Mouse (Mus musculus) left cerebral cortex, adult 2 months (tissue): ENCODE data around the gene Slc35a1. TPM values are rescaled to one million over a fixed set of nuclear protein-coding genes. Genes with fewer than 3 reads are reported as not detected.

Source experiments
- DNase-seq, 2 experiments: peaks; one replicate each; pipeline ENCODE4 v3.0.0; 2021 to 2022; ENCODE audit warnings: low spot score in 2 of 2, mixed read lengths in 1 of 2; ENCODE audit errors: extremely low spot score in 1 of 2
- H3K27ac ChIP-seq: fragments of 200-600 bp; 2 replicates; pipeline ENCODE4 v1.8.1; 2022
- H3K4me3 ChIP-seq: fragments of 200-600 bp; 2 replicates; pipeline ENCODE4 v1.8.1; 2022
- CTCF ChIP-seq: fragments of 200-600 bp; IDR thresholded peaks from 2 replicates; pipeline ENCODE4 v1.8.1; 2022; ENCODE audit warnings: antibody characterized with exemption, mild to moderate bottlenecking, moderate library complexity
- intact Hi-C: fragments of 180-260 bp; cut with DNase I; formaldehyde crosslinking; loops from one replicate; pipeline ENCODE4 v1.15.1; 2025
- total RNA-seq, 2 experiments: library from RNA; stranded (reverse); gene quantifications; 2 replicates each; pipeline ENCODE4 v1.2.3; 2021

Gene Slc35a1
- total RNA-seq, 2 experiments from 2014 or later, result 18.6 to 21.8 TPM

DNA sequence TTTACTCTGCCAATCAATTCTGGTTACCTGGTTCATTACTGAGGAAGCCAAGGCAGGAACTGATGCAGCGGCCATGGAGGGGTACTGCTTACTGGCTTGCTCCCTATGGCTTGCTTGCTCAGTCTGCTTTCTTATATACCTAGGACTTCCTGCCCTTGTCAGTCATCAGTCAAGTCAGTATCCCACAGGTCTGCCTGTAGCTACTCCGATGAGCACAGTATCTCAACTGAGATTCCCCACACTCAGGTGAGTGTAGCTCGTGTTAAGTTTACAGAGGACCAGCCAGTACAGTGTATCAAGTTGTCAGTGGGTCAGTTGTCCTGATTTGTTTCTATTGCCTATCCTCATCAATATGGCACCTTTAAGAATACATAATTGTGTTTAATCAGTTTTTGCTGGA is 46.5 kb downstream of the Slc35a1 start:
- intact Hi-C loops, result no loop called here
- TF ChIP-seq CTCF, result no peak
- H3K4me3 ChIP-seq, result no peak overlapping the region
- DNase-seq, result no peak
- no peak overlapping the region for H3K27ac ChIP-seq

DNA sequence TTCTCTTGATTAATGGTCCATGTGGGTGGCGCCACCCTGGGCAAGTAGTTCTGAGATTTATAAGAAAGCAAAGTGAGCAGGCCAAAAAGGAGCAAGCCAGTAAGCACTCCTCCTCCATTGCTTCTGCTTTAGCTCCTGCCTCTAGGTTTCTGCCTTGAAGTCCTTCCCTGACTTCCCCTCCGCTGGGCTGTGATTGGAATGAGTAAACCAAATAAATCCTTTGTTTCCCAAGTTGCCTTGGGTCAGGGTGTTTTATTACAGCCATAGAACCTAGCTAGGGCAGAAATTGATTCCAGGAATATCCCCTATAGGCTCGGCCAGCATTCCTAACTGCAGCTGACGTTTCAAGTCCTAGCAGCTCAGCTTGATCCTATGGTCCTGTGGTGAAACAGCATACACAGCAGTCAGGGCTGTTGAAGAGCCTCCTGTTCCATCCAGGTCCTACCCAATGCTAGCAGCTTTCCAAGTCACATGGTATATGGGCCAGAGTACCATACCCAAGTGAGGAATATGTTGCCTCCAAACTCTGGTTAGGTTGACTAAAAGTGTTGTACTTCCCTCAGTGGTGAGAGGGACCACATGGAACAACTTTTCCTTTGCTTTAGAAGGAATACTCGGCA is 47.4 kb downstream of the Slc35a1 start:
- H3K27ac ChIP-seq, result no peak overlapping the region
- intact Hi-C loops, result no loop called here
- no peak for TF ChIP-seq CTCF
- DNase-seq, result no peak
- no peak overlapping the region for H3K4me3 ChIP-seq

DNA sequence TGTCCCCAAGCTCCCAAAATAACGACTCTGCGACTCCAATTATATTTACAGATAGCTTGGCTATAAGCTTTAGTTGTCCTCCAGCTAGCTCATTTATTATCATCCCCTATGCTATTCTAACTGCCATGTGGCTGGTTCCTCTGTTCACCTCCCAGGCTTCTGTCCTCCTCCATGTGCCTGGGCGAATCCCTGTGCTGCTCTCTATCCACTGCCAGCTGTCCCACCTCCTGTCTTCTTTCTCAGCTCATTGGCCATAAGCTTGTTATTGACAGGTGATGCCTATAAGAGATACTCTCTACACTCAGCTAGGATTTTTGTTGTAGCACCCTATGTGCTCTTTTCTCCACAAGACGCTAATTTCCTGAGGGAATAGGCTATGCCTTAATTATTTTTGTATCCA is 49.4 kb downstream of the Slc35a1 start:
- H3K27ac ChIP-seq, result no peak overlapping the region
- no peak for TF ChIP-seq CTCF
- no peak for DNase-seq
- no peak overlapping the region for H3K4me3 ChIP-seq
- intact Hi-C loops, result no loop called here

DNA sequence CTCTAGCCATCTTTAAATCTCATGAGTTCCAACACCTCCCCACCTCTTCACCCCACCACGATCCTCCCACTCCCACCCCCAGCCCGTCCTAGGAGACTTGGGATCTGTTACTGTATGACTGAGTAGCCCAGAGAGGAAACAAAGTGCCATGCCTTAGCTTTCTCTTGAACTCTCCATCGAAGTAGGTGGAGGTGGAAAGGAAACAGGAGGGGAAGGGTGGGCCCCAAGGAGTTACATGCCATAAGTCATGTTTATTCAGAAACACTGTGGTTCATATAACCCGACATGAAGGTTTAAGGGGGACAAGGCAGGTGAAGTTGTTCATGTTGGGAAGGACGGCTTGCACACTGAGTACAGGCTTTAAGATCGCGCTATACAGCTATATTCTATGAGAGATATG is 49.9 kb downstream of the Slc35a1 start:
- no peak overlapping the region for H3K27ac ChIP-seq
- no peak for TF ChIP-seq CTCF
- DNase-seq, result no peak
- intact Hi-C loops, result no loop called here
- no peak overlapping the region for H3K4me3 ChIP-seq

DNA sequence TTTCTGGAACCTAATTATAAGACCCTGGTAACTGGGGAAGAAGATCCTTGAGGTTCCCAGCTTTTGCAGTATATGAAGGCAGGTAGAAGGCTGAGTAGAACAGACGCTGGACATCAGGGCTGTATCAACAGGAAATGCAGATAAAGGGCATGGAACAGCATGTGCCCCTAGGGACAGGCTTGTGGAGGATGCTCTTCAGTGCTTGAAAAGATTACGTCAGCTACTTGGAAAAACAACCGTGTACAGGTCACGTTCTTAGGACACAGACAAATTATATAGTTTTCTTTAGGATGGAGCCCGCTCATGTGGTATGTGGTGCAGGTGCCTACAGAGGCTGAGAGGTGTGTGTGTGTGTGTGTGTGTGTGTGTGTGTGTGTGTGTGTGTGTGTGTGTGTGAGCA is 51.2 kb downstream of the Slc35a1 start:
- H3K27ac ChIP-seq, result no peak overlapping the region
- intact Hi-C loops, result no loop called here
- TF ChIP-seq CTCF, result no peak
- no peak overlapping the region for H3K4me3 ChIP-seq
- no peak for DNase-seq

DNA sequence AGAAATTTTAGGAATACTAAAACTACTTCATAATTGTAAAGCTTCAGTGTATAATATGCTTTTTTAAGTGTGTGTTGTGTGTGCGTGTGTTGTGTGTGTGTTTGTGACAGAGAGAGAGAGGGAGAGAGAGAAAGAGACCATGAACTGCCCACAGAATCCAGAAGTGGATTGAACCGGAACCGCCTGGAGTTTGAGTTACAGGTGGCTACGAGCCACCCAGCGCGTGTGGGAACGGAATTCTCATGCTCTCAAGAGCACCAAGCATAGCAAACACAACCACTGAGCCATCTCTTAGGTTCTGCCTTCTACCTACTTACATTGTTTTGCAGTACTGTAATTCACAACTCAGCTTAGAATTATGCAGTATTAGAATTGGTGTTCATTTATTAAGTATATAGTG is 53.1 kb downstream of the Slc35a1 start:
- H3K27ac ChIP-seq, result no peak overlapping the region
- no peak for DNase-seq
- no peak for TF ChIP-seq CTCF
- H3K4me3 ChIP-seq, result no peak overlapping the region
- intact Hi-C loops, result no loop called here

DNA sequence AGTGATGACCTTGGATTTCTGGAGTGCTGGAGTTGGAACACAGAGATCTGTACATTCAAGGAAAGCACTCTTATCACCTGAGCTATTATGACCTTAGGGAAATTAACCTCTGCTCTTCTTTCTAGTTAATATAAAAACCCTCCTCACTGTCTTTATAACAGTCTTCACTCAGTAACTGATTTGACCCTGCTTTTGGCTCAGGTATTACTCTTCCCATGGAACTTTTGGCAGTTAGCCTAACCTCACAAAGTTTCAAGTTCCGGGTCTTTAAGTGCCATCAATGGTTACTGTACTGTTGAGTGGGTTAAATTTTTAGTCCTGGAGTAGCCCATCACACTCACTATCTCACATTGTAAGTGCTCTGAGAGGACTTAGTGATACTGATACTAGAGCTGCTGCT is 57.3 kb downstream of the Slc35a1 start:
- H3K4me3 ChIP-seq, result no peak overlapping the region
- intact Hi-C loops, result no loop called here
- TF ChIP-seq CTCF, result no peak
- no peak overlapping the region for H3K27ac ChIP-seq
- DNase-seq, result no peak

DNA sequence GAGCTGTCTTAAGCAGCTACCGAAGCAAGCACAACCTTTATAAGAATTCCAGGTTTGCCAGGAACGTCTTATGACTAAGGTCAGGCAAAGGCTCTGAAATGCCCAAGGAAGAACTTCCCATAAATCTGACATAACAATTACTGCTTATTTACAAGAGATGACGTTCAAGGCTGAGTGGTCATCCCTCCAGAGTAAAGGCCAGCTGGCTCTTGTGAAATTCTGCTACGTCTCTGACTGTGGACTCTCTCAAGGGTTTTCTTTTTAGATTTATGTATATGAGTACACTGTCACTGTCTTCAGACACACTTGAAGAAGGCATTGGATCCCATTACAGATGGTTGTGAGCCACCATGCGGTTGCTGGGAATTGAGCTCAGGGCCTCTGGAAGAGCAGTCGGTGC is 60.8 kb downstream of the Slc35a1 start:
- Histone ChIP-seq H3K27ac (no peak overlapping the region), H3K4me3 (no peak overlapping the region)
- no peak for DNase-seq
- intact Hi-C loops, result no loop called here
- no peak for TF ChIP-seq CTCF

DNA sequence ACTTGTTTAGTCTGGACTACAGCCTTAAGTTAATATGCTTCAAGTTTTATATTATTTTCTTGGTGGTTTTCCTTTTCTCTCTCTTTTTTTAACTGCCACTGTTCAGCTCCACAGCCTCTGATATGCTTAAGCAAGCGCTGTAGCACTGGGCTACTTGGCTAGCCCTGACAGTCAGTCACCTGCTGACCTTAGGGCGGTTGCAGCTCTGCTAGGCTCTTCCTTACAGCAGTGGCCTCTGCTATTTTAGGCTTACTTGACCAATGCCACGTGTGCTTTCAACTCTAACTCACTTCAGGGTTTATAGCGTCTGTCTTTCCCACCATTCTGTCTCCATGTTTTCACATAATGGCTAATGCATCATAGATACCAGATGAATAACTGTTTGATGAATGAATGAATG is 61.7 kb downstream of the Slc35a1 start:
- intact Hi-C loops, result no loop called here
- H3K27ac ChIP-seq, result no peak overlapping the region
- TF ChIP-seq CTCF, result no peak
- H3K4me3 ChIP-seq, result no peak overlapping the region
- DNase-seq, result no peak

DNA sequence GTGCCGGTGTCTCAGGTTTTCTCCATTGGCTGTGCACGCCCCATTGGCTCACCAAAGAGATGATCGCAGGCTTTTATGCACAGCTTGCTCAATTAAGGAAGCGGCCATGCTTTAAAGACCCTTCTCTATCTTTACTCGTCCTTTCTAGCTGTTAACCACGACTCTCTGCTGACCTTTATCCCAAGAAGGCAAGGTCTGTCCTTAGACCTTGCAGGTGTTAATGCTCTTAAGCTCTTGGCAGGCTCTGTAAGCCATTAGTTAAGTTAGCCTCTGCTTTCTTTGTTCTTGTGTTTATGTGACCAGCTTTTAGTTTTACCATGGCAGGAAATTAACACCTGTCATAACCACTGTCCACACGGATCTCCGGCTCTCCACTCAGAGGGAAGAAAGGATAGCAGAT is 71.1 kb downstream of the Slc35a1 start:
- TF ChIP-seq CTCF, result no peak
- no peak overlapping the region for H3K27ac ChIP-seq
- intact Hi-C loops, result no loop called here
- no peak for DNase-seq
- peak overlapping the region; percentile 64 for H3K4me3 ChIP-seq

DNA sequence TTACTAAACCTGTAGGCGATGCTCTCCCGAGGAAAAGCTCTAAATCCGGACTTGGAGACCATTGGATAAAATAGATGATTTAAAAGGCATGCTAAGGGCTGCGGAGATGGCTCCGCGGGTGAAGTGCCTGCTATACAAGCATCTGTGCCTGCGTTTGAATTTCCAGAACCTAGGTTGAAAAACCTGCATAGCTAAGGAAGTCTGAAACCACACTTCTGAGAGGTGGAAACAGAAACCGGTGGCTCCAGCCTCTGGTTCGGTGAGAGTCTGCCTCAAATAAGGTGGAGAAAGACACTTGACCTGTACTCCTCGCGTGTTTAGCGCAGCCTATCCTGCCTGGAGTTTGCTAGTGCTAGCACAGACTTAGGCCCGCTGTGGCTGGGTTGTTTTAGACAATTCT is 71.9 kb downstream of the Slc35a1 start:
- no peak for TF ChIP-seq CTCF
- intact Hi-C loops, result loop anchor here (2.0 kb wide), 1 partner anchor 71 kb away; the partner anchor contains the start of gene Slc35a1
- Histone ChIP-seq H3K27ac (peak overlapping the region; percentile 98), H3K4me3 (peak overlapping the region; percentile 64)
- peak; percentile 14 to 19 for DNase-seq

DNA sequence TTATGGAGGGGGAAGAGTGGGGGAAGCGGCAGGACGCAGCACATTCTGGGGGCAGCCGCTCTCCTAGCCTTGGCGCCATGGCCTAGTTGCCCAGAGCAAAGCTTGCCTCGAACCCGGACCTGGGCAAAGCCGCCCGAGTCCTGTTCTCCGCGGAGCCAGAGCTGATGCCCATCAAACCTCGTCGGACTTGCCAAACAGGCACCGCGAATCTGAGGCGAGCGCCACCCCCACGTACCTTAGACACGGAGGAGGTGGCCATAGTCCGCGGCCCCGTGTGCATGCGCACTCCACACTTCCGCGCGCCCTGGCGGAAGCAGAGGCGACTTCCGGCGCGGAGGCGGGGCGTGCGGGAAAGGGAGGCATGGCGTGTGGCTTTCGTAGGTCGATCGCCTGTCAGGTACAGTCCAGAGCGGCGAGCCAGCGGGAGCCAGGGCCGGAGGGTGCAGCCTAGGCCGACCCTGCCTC is 72.6 kb downstream of the Slc35a1 start, which contains the start of the genes Orc3 and Rars2:
TSS of gene Orc3 (minus strand) at position 315 of the 465 bp plus-strand sequence.
TSS of gene Rars2 (plus strand) at position 328 of the 465 bp plus-strand sequence.
- Histone ChIP-seq H3K27ac (peak within 1 kb of the TSS; percentile 98), H3K4me3 (peak within 1 kb of the TSS; percentile 64)
- peak; percentile 93 to 95 for DNase-seq
- intact Hi-C loops, result loop anchor here (2.0 kb wide), 1 partner anchor 72 kb away; the partner anchor contains the start of gene Slc35a1
- TF ChIP-seq CTCF, result peak; percentile 23
